ENCODE assay signal across 11 mouse cellular contexts in the genomic region with DNA sequence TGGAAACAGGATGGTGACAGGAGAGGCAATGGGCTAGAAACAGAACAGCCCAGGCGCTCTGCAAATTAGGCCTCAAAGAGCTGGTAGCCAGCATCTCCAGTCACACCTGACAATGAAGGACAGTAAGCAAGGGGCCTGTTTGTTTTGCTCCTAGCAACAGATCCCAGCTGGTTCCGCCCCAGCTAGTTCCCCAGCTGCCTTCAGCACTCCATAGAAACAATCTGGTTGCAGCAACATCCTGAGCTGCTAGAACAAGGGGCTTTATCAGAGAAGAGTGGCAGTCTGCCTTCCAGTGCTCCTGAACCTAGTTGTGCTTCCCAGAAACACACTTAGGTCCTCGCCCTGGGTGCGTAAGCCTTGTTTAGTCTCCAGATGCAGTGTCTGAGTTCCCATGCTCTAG. TPM values are rescaled to one million over a fixed set of nuclear protein-coding genes. Genes with fewer than 3 reads are reported as not detected.
DNase-seq lines count a peak whose midpoint lies in the region; ATAC-seq lines count a peak whose summit lies in the region.
"Had no signal": no experiment of that assay in that cellular context is flagged by ENCODE, and none has a peak within 500 bp of the region (broad histone marks: within the 10 kb centered on the region; RNA-seq: fewer than 3 reads in every experiment).

No protein-coding gene starts in this region.

- H3K27me3 ChIP-seq in intestine, embryonic 15.5 days (replicated peaks) = no peaks in the 10 kb centered on the region

- H3K9me3 ChIP-seq in intestine, embryonic 15.5 days = no peaks in the 10 kb centered on the region

- H3K36me3 ChIP-seq in intestine, embryonic 15.5 days = no peaks in the 10 kb centered on the region

- H3K4me1 ChIP-seq in intestine, embryonic 15.5 days (replicated peaks) = peaks cover 9% of the 10 kb centered on the region; the same call in 1 of the 2 replicates

- H3K4me2 ChIP-seq in intestine, embryonic 15.5 days (replicated peaks) = no peak overlapping the region
- H3K4me2 ChIP-seq: liver, embryonic 11.5 days had no signal

- peak; percentile 34 for DNase-seq in adrenal gland, adult 2 months
- no peak for DNase-seq in adrenal gland, adult 8-10 months
- DNase-seq in right cerebral cortex, postnatal 14 days = peak; percentile 12
- no peak for DNase-seq in right cerebral cortex, postnatal 36 days (ENCODE audit: low spot score in 2 of 2)
- peak; percentile 55 to 77 for DNase-seq in layer of hippocampus, adult 18-20 months (ENCODE audit: low spot score in 2 of 2)
- DNase-seq in retina, embryonic 14.5 days (ENCODE audit: low spot score) = peak; percentile 7
- DNase-seq: gastrocnemius, postnatal 36 days; kidney, postnatal 14 days had no signal

- no peak for ATAC-seq in intestine, embryonic 15.5 days
- no peak for ATAC-seq in monocyte, adult 5-6 weeks (replicated peaks; ENCODE audit: insufficient number of reproducible peaks, low FRiP score, low TSS enrichment, poor library complexity, severe bottlenecking)

- H3K4me3 ChIP-seq in intestine, embryonic 15.5 days (replicated peaks) = no peak overlapping the region

- 62% methylated on average over 4 of the region's 4 CpGs for WGBS in intestine, embryonic 15.5 days

- no peak overlapping the region for H3K9ac ChIP-seq in intestine, embryonic 15.5 days

- H3K27ac ChIP-seq in intestine, embryonic 15.5 days = no peak overlapping the region

RNA-seq across cellular contexts. Expression of gene Cacnb2, which starts 5.7 kb away (rescaled TPM):
- 10 to 100 TPM; 29.5 to 42.5 TPM for total RNA-seq in adrenal gland, adult 2 months (2021)
- polyA plus RNA-seq in adrenal gland, adult 2 months (2012; rRNA removed) = 11.2 and 16.2 TPM in 2 replicates
- total RNA-seq in adrenal gland, adult 8-10 months (2022) = 10 to 100 TPM; 49.9 to 73.1 (median 57.5) TPM
- total RNA-seq in layer of hippocampus, adult 18-20 months (2021) = 10 to 100 TPM; 78.8 to 87.0 TPM
- polyA plus RNA-seq in intestine, embryonic 15.5 days (2015; fragmentation: Nextera tagmentation; extraction: Ambion mirVana) = 1.6 and 2.7 TPM in 2 replicates
- 0.29 to 0.67 TPM in 2 of 3 replicates, not detected in the other for total RNA-seq in monocyte, adult 5-6 weeks (2017)

Comparison
In these comparisons a context has a peak if more than half of its experiments do, and no peak if none do; other contexts are left out.
1. DNase-seq: peak in adrenal gland, adult 2 months (single experiment), right cerebral cortex, postnatal 14 days (single experiment), layer of hippocampus, adult 18-20 months (2 of 2) and retina, embryonic 14.5 days (single experiment); none in adrenal gland, adult 8-10 months (single experiment) and right cerebral cortex, postnatal 36 days (0 of 2).
2. RNA of gene Cacnb2, which starts 5.7 kb away (total RNA-seq): 78.8 to 87.0 TPM in layer of hippocampus, adult 18-20 months, 49.9 to 73.1 TPM in adrenal gland, adult 8-10 months and 29.5 to 42.5 TPM in adrenal gland, adult 2 months; 0.29 to 0.67 TPM in monocyte, adult 5-6 weeks; every median in the first group is over 10 times any median in the second.